Mouse (Mus musculus): ENCODE results near the gene Csf1.

Gene Csf1

GRCm38 (mm10) chr3:107759929-107760581 is at the start of gene Csf1:
Csf1 (minus strand) TSS chr3:107760469.
- DNase-seq (ENCODE audit: low spot score in 2 of 2), result peak; percentile 79 to 84

GRCm38 (mm10) chr3:107808013-107808750 is 47.9 kb upstream of the Csf1 start:
- no peak for DNase-seq (ENCODE audit: low spot score in 2 of 2)

- no peak for DNase-seq (ENCODE audit: low spot score in 2 of 2)
Measured at GRCm38 (mm10) chr3:107807386-107807974, 47.2 kb upstream of the Csf1 start.

- no peak for DNase-seq (ENCODE audit: low spot score in 2 of 2)
Measured at GRCm38 (mm10) chr3:107806916-107807315, 46.6 kb upstream of the Csf1 start.

- DNase-seq (ENCODE audit: low spot score in 2 of 2), result no peak
Measured at GRCm38 (mm10) chr3:107804799-107805198, 44.5 kb upstream of the Csf1 start.

GRCm38 (mm10) chr3:107802185-107802946 is 42.1 kb upstream of the Csf1 start:
- no peak for DNase-seq (ENCODE audit: low spot score in 2 of 2)

- no peak for DNase-seq (ENCODE audit: low spot score in 2 of 2)
Measured at GRCm38 (mm10) chr3:107798946-107799345, 38.7 kb upstream of the Csf1 start.

- DNase-seq (ENCODE audit: low spot score in 2 of 2), result no peak
Measured at GRCm38 (mm10) chr3:107796191-107796983, 36.1 kb upstream of the Csf1 start.

GRCm38 (mm10) chr3:107794890-107795289 is 34.6 kb upstream of the Csf1 start:
- DNase-seq (ENCODE audit: low spot score in 2 of 2), result no peak

- peak; percentile 72 to 80 for DNase-seq (ENCODE audit: low spot score in 2 of 2)
Measured at GRCm38 (mm10) chr3:107793300-107794201, 33.3 kb upstream of the Csf1 start.

- DNase-seq (ENCODE audit: low spot score in 2 of 2), result no peak
Measured at GRCm38 (mm10) chr3:107792736-107793135, 32.5 kb upstream of the Csf1 start.

GRCm38 (mm10) chr3:107790766-107791303 is 30.6 kb upstream of the Csf1 start:
- no peak for DNase-seq (ENCODE audit: low spot score in 2 of 2)

- no peak for DNase-seq (ENCODE audit: low spot score in 2 of 2)
Measured at GRCm38 (mm10) chr3:107790227-107790626, 30.0 kb upstream of the Csf1 start.

GRCm38 (mm10) chr3:107788885-107789284 is 28.6 kb upstream of the Csf1 start:
- DNase-seq (ENCODE audit: low spot score in 2 of 2), result no peak

GRCm38 (mm10) chr3:107787613-107788501 is 27.6 kb upstream of the Csf1 start:
- DNase-seq (ENCODE audit: low spot score in 2 of 2), result no peak

- no peak for DNase-seq (ENCODE audit: low spot score in 2 of 2)
Measured at GRCm38 (mm10) chr3:107786980-107787612, 26.8 kb upstream of the Csf1 start.

- no peak for DNase-seq (ENCODE audit: low spot score in 2 of 2)
Measured at GRCm38 (mm10) chr3:107786344-107786743, 26.1 kb upstream of the Csf1 start.

- no peak for DNase-seq (ENCODE audit: low spot score in 2 of 2)
Measured at GRCm38 (mm10) chr3:107785546-107785945, 25.3 kb upstream of the Csf1 start.
